Mouse (Mus musculus): ENCODE data around the gene Zcchc24.
"Not testable (repeated sequence)": the region's sequence is repeated elsewhere in the genome, so short reads cannot be mapped to it uniquely, and the experiment has no call there.

Zcchc24 gene

GRCm38 (mm10) chr14:25768915-25769625, at the start of gene Zcchc24:
Gene Zcchc24 (minus strand): TSS chr14:25769039.
- DNase-seq (ENCODE audit: low spot score) = peak; percentile 72

GRCm38 (mm10) chr14:25816416-25816815, 47.6 kb upstream of the Zcchc24 start:
- peak; percentile 76 for DNase-seq (ENCODE audit: low spot score)

- no peak for DNase-seq (ENCODE audit: low spot score)
Measured at GRCm38 (mm10) chr14:25814140-25814539, 45.3 kb upstream of the Zcchc24 start.

- not testable (repeated sequence) for DNase-seq (ENCODE audit: low spot score)
Measured at GRCm38 (mm10) chr14:25811026-25811425, 42.2 kb upstream of the Zcchc24 start.

GRCm38 (mm10) chr14:25806561-25806960, 37.7 kb upstream of the Zcchc24 start:
- DNase-seq (ENCODE audit: low spot score) = no peak

GRCm38 (mm10) chr14:25805871-25806270, 37.0 kb upstream of the Zcchc24 start:
- peak; percentile 86 for DNase-seq (ENCODE audit: low spot score)

GRCm38 (mm10) chr14:25803246-25803809, 34.5 kb upstream of the Zcchc24 start:
- no peak for DNase-seq (ENCODE audit: low spot score)

- peak; percentile 85 for DNase-seq (ENCODE audit: low spot score)
Measured at GRCm38 (mm10) chr14:25802511-25802910, 33.7 kb upstream of the Zcchc24 start.

GRCm38 (mm10) chr14:25800166-25800960, 31.5 kb upstream of the Zcchc24 start:
- peak; percentile 86 for DNase-seq (ENCODE audit: low spot score)

- DNase-seq (ENCODE audit: low spot score) = peak; percentile 63
Measured at GRCm38 (mm10) chr14:25796619-25797018, 27.8 kb upstream of the Zcchc24 start.

- DNase-seq (ENCODE audit: low spot score) = peak; percentile 54
Measured at GRCm38 (mm10) chr14:25795561-25796174, 26.8 kb upstream of the Zcchc24 start.

- DNase-seq (ENCODE audit: low spot score) = no peak
Measured at GRCm38 (mm10) chr14:25795067-25795466, 26.2 kb upstream of the Zcchc24 start.

GRCm38 (mm10) chr14:25794331-25794730, 25.5 kb upstream of the Zcchc24 start:
- no peak for DNase-seq (ENCODE audit: low spot score)

- peak; percentile 83 for DNase-seq (ENCODE audit: low spot score)
Measured at GRCm38 (mm10) chr14:25790768-25791302, 22.0 kb upstream of the Zcchc24 start.

GRCm38 (mm10) chr14:25789946-25790345, 21.1 kb upstream of the Zcchc24 start:
- peak; percentile 23 for DNase-seq (ENCODE audit: low spot score)

GRCm38 (mm10) chr14:25789207-25789606, 20.4 kb upstream of the Zcchc24 start:
- no peak for DNase-seq (ENCODE audit: low spot score)

GRCm38 (mm10) chr14:25788201-25788600, 19.4 kb upstream of the Zcchc24 start:
- no peak for DNase-seq (ENCODE audit: low spot score)

- no peak for DNase-seq (ENCODE audit: low spot score)
Measured at GRCm38 (mm10) chr14:25787387-25787910, 18.6 kb upstream of the Zcchc24 start.

GRCm38 (mm10) chr14:25786959-25787358, 18.1 kb upstream of the Zcchc24 start:
- DNase-seq (ENCODE audit: low spot score) = peak; percentile 52

- DNase-seq (ENCODE audit: low spot score) = no peak
Measured at GRCm38 (mm10) chr14:25785210-25785609, 16.4 kb upstream of the Zcchc24 start.

GRCm38 (mm10) chr14:25783220-25783619, 14.4 kb upstream of the Zcchc24 start:
- no peak for DNase-seq (ENCODE audit: low spot score)

GRCm38 (mm10) chr14:25780601-25781000, 11.8 kb upstream of the Zcchc24 start:
- DNase-seq (ENCODE audit: low spot score) = no peak

All from adipocyte (in vitro differentiated cells).